Mouse (Mus musculus): ENCODE results near the gene Smim7. TPM values are rescaled to one million over a fixed set of nuclear protein-coding genes. Genes with fewer than 3 reads are reported as not detected.

The Smim7 gene
- 93.2 and 99.9 TPM in 2 replicates for polyA plus RNA-seq (2015; fragmentation: Nextera tagmentation; extraction: Ambion mirVana)

DNA sequence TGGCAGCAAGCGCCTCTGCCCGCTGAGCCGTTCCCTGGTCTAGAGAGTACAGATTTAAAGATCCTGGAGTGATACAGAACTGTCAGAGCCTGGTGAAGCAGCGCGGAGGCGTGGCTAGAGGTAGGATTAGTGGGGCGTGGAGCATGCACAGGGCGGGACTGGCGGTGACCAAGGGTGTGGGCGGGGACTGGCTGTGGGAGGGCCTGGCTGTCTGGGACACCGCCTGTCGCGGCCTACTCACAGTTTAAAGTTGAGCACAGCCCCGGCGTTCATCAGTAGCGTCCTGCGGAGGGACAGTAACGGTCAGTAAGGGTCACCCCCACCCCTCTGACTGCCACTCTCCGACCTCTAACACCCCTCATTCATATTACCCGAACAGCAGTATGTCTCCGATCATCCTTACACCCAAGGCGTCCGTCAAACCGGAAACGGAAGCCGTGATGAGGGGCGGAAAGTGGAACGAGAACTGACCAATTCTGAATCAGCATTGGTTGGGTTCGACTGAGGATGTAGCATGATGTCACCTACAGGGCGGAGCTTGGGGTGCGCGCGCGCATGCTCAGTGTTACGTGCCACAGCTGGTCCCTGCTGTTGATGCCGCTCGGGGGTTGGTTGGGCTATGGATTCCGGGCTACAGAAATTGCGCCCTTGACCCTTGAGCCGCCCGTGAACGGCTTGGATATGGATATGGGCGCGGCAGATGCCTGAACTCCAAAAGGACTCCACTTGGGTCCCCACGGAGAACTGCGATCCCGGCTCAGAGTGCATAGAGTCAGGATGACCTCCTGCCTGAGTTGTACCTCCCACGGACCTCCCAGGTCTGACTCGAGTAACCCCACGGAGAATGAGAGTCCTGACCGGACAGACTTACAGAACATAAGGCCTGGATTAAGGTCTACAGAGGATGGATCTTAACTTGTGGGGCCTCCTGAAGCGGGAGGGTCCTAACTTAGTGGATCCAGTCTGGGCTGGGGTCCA lies at the start of gene Smim7:
TSS of gene Smim7 (minus strand) at position 456 of the 978 bp plus-strand sequence.

GRCm38 (mm10) chr8:72571611-72572473 lies 954 bp upstream of the Smim7 start, which contains the start of gene Tmem38a:
Tmem38a (plus strand) TSS chr8:72572055.

GRCm38 (mm10) chr8:72547802-72548643 lies 22.9 kb downstream of the Smim7 start, which contains the start of gene Med26:
Med26 (minus strand) TSS chr8:72548270.

Small RNA genes within 50 kb of the gene (microRNA-seq; reads per million reads assigned to microRNA genes)
- not detected for gene Gm28019

Other genes with a start within 250 kb of the Smim7 start
- 23.0 and 24.0 TPM in 2 replicates for gene Eps15l1, start 149.6 kb downstream of the Smim7 start, polyA plus RNA-seq (2015; fragmentation: Nextera tagmentation; extraction: Ambion mirVana)
- gene Calr3, start 127.2 kb downstream of the Smim7 start, polyA plus RNA-seq (2015; fragmentation: Nextera tagmentation; extraction: Ambion mirVana): 0.56 and 0.84 TPM in 2 replicates
- gene 1700030K09Rik, start 127.2 kb downstream of the Smim7 start, polyA plus RNA-seq (2015; fragmentation: Nextera tagmentation; extraction: Ambion mirVana): 5.2 and 5.7 TPM in 2 replicates
- 23.1 and 30.9 TPM in 2 replicates for gene Cherp, start 95.9 kb downstream of the Smim7 start, polyA plus RNA-seq (2015; fragmentation: Nextera tagmentation; extraction: Ambion mirVana)
- 10.9 and 13.0 TPM in 2 replicates for gene Slc35e1, start 78.5 kb downstream of the Smim7 start, polyA plus RNA-seq (2015; fragmentation: Nextera tagmentation; extraction: Ambion mirVana)
- 7.3 and 8.1 TPM in 2 replicates for gene Med26, start 22.8 kb downstream of the Smim7 start, polyA plus RNA-seq (2015; fragmentation: Nextera tagmentation; extraction: Ambion mirVana)
- gene Tmem38a, start 967 bp upstream of the Smim7 start, polyA plus RNA-seq (2015; fragmentation: Nextera tagmentation; extraction: Ambion mirVana): 71.1 and 74.7 TPM in 2 replicates
- gene Nwd1, start 75.6 kb upstream of the Smim7 start, polyA plus RNA-seq (2015; fragmentation: Nextera tagmentation; extraction: Ambion mirVana): 0.11 and 0.17 TPM in 2 replicates
- 210 and 216 TPM in 2 replicates for gene Sin3b, start 152.2 kb upstream of the Smim7 start, polyA plus RNA-seq (2015; fragmentation: Nextera tagmentation; extraction: Ambion mirVana)
- 0.28 and 0.46 TPM in 2 replicates for gene F2rl3, start 190.8 kb upstream of the Smim7 start, polyA plus RNA-seq (2015; fragmentation: Nextera tagmentation; extraction: Ambion mirVana)